Mouse (Mus musculus): ENCODE results near the gene Ireb2. TPM values are rescaled to one million over a fixed set of nuclear protein-coding genes. Genes with fewer than 3 reads are reported as not detected.

Gene Ireb2
- polyA plus RNA-seq, 1 experiment from 2014 or later: 38.7 TPM

DNA sequence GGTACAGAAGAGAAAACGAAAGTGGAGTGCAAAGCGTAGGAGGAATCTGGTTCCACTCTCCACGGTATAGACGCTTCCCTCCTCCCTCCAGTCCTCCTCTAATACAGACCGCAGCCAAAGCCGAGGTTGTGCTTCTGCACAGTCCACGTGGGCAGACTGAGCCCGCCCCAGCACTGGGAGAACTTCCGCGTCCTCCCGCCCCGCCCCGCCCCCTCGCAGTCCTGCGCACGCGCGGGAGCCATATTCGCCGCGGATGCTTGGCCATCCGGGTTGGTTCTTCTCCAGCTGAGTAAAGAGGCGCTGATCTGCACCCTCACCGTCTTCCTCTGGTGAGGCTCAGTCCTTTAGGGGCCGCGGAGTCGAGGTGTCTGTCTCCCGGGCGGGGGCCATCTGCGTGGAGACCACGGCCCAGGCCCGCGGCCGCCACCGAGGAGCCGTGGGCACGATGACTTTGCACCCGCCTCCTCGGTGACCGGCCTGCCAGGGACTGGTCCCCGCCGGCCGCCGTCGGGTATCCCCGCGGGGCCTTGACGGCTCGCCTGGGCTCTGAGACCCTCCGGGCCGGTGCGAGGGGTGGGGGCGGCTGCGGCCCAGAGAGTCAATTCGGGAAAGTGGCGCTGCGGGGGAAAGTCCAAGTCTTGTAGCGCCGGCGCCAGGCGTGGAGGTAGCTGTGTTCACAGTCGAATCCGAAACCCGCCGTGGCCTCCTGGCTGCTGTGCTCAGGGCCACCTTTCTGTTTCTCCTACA, 87.2 kb downstream of the Ireb2 start, which contains the start of the genes Psma4 and AY074887:
Psma4 (plus strand) TSS at position 216 of the 747 bp plus-strand sequence.
AY074887 (minus strand) TSS at position 424 of the 747 bp plus-strand sequence.
- Histone ChIP-seq H3K27ac (peak within 1 kb of the TSS; percentile 91), H3K4me2 (replicated peaks) (peak within 1 kb of the TSS; percentile 78), H3K4me1 (peaks cover 14% of the 10 kb centered on the region), H3K4me3 (peak within 1 kb of the TSS; percentile 87), H3K9me3 (no peaks in the 10 kb centered on the region), H3K36me3 (peaks cover 37% of the 10 kb centered on the region), H3K27me3 (no peaks in the 10 kb centered on the region), H3K9ac (peak within 1 kb of the TSS; percentile 92)
- 0% methylated on average over 62 of the region's 65 CpGs for WGBS
- peak; percentile 99 for ATAC-seq (ENCODE audit: low FRiP score, low read depth)

DNA sequence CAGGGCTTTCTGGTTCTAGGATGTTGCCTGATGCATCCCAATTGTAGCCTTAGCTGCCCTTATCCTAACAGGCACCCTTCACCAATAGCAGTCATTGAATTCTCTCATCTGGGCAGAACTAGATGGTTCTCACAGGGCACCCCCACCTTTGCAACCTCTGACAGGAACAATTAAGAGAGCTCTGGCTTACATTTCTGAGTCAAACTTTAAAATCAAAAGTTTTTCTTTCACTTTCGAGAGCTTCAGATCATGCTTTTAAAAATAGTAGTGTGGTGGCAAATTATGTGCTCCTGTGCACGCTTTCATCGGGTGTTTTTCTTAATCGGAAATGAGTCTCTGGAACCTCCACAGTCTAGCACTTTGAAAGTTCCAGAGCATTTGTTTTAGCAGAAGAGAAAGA, 97.5 kb downstream of the Ireb2 start:
- Histone ChIP-seq H3K9ac (no peak overlapping the region), H3K9me3 (no peaks in the 10 kb centered on the region), H3K27ac (no peak overlapping the region), H3K4me1 (no peaks in the 10 kb centered on the region), H3K4me2 (replicated peaks) (no peak overlapping the region), H3K27me3 (no peaks in the 10 kb centered on the region), H3K36me3 (peaks cover 43% of the 10 kb centered on the region), H3K4me3 (no peak overlapping the region)
- 90% methylated on average over 4 of the region's 4 CpGs for WGBS
- ATAC-seq (ENCODE audit: low FRiP score, low read depth): no peak

Other genes with a start within 250 kb of the Ireb2 start
- 0.25 and 0.31 TPM in 2 replicates for gene Acsbg1, start 201.9 kb upstream of the Ireb2 start, polyA plus RNA-seq (2015; fragmentation: Nextera tagmentation; extraction: Ambion mirVana)
- gene Dnaja4, start 164.9 kb upstream of the Ireb2 start, polyA plus RNA-seq (2015; fragmentation: Nextera tagmentation; extraction: Ambion mirVana): 8.9 and 11.5 TPM in 2 replicates
- 156 and 174 TPM in 2 replicates for gene Wdr61, start 129.3 kb upstream of the Ireb2 start, polyA plus RNA-seq (2015; fragmentation: Nextera tagmentation; extraction: Ambion mirVana)
- gene Crabp1, start 99.0 kb upstream of the Ireb2 start, polyA plus RNA-seq (2015; fragmentation: Nextera tagmentation; extraction: Ambion mirVana): 572 and 589 TPM in 2 replicates
- gene Hykk, start 53.5 kb downstream of the Ireb2 start, polyA plus RNA-seq (2015; fragmentation: Nextera tagmentation; extraction: Ambion mirVana): 6.9 and 7.2 TPM in 2 replicates
- gene Psma4, start 87.0 kb downstream of the Ireb2 start, polyA plus RNA-seq (2015; fragmentation: Nextera tagmentation; extraction: Ambion mirVana): 314 and 323 TPM in 2 replicates
- 1.0 and 1.2 TPM in 2 replicates for gene AY074887, start 87.2 kb downstream of the Ireb2 start, polyA plus RNA-seq (2015; fragmentation: Nextera tagmentation; extraction: Ambion mirVana)
- 1.1 and 1.4 TPM in 2 replicates for gene Chrna5, start 117.1 kb downstream of the Ireb2 start, polyA plus RNA-seq (2015; fragmentation: Nextera tagmentation; extraction: Ambion mirVana)
- gene Chrna3, start 162.8 kb downstream of the Ireb2 start, polyA plus RNA-seq (2015; fragmentation: Nextera tagmentation; extraction: Ambion mirVana): 0.05 and 0.06 TPM in 2 replicates
- gene Chrnb4, start 185.0 kb downstream of the Ireb2 start, polyA plus RNA-seq (2015; fragmentation: Nextera tagmentation; extraction: Ambion mirVana): 0.14 TPM in 2 replicates

All from limb, embryonic 13.5 days (tissue).